Mouse (Mus musculus): ENCODE data around the gene Xrcc6. TPM values are rescaled to one million over a fixed set of nuclear protein-coding genes. Genes with fewer than 3 reads are reported as not detected.
A peak's percentile ranks its signal among the peaks of the same experiment; 100 is the strongest.

Xrcc6 gene
- polyA plus RNA-seq (2015; fragmentation: Nextera tagmentation; extraction: Ambion mirVana): 42.8 and 46.0 TPM in 2 replicates

DNA sequence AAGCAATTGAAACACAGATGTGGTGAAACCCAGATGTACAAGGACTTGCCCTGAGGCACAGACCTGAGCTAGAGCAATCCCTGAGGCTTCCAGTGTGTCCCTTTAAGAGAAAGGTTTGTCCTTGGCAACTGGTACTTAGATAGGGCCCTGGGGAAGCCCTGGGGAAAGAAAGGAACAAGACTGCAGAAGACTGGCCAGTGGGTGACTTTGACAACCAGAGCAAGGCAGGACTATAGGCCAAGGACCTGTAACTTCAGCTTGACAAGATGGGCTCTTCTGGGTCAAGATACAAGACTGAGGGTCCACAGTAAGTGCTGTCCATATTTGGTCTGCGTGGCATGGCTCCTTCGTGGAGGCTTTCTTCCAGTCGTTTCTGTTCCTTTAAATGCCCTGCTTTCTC lies at the start of gene Xrcc6:
Gene Xrcc6 (plus strand): TSS at position 190 of the 400 bp plus-strand sequence.
- Histone ChIP-seq H3K9me3 (no peaks in the 10 kb centered on the region), H3K27me3 (no peaks in the 10 kb centered on the region), H3K4me2 (replicated peaks) (no peak within 1 kb of the TSS), H3K9ac (replicated peaks) (no peak within 1 kb of the TSS), H3K4me3 (replicated peaks) (no peak within 1 kb of the TSS), H3K4me1 (replicated peaks) (peaks cover 16% of the 10 kb centered on the region), H3K36me3 (peaks cover 6% of the 10 kb centered on the region; the same call in 1 of the 2 replicates), H3K27ac (no peak within 1 kb of the TSS)
- ATAC-seq: no peak
- 86% methylated on average over 3 of the region's 3 CpGs for WGBS

DNA sequence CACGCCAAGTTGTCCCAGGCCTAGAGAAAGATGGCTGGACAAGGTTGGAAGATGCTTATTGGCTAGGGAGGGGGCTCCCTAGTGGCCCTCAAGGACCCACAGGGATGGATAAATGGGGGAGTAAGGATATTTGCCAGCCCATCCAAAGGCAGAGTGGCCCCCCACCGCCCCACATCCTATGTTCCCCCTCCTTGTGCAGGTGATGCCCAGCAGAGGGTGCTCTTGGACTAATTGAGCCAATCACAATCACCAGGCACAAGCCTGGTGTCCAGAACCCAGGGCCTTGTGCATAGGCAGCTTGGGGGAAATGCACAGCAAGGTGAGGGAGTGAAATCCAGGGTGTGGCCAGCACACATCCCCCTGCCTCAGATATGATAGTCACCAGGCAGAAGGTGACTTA lies 49.4 kb upstream of the Xrcc6 start:
- Histone ChIP-seq H3K36me3 (no peaks in the 10 kb centered on the region), H3K27me3 (no peaks in the 10 kb centered on the region), H3K4me3 (replicated peaks) (peak overlapping the region; percentile 62), H3K27ac (peak overlapping the region; percentile 91), H3K9ac (replicated peaks) (peak overlapping the region; percentile 83), H3K4me1 (replicated peaks) (peaks cover 42% of the 10 kb centered on the region), H3K9me3 (no peaks in the 10 kb centered on the region), H3K4me2 (replicated peaks) (peak overlapping the region; percentile 69)
- WGBS: 22% methylated on average over 2 of the region's 2 CpGs
- peak; percentile 22; the same call in 1 of the 2 replicates for ATAC-seq

DNA sequence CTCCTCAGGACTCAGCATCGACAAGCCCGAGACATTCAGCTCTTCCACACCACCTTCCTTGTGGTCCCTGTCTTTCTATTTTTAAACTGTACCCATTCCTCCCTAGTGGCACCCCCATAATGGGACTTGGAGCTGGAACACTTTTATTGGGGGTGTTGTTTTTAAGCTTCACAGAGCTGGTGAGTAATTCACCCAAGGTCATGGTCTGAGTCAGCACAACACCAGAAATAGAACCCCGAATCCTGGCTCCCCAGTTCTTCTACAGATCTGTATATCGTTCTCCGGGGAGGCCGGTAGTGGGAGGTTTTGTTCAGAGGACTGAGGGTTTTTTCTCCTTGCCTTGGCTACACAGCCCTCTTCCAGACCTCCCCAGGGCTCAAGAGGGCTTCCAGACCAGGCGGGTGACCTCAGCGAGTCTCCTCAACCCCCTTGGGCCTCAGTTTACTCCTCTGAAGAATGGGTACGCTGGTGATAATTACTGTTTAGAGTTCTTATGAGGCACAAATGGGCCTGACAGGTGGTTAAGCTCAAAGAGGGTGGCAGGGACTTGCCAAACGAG lies 48.4 kb upstream of the Xrcc6 start:
- Histone ChIP-seq H3K4me1 (replicated peaks) (peaks cover 47% of the 10 kb centered on the region), H3K27ac (no peak overlapping the region), H3K36me3 (no peaks in the 10 kb centered on the region), H3K4me2 (replicated peaks) (peak overlapping the region; percentile 69; the same call in 1 of the 2 replicates), H3K4me3 (replicated peaks) (no peak overlapping the region), H3K27me3 (no peaks in the 10 kb centered on the region), H3K9ac (replicated peaks) (peak overlapping the region; percentile 39; the same call in 1 of the 2 replicates), H3K9me3 (no peaks in the 10 kb centered on the region)
- no peak for ATAC-seq
- 93% methylated on average over 10 of the region's 10 CpGs for whole genome bisulfite sequencing

DNA sequence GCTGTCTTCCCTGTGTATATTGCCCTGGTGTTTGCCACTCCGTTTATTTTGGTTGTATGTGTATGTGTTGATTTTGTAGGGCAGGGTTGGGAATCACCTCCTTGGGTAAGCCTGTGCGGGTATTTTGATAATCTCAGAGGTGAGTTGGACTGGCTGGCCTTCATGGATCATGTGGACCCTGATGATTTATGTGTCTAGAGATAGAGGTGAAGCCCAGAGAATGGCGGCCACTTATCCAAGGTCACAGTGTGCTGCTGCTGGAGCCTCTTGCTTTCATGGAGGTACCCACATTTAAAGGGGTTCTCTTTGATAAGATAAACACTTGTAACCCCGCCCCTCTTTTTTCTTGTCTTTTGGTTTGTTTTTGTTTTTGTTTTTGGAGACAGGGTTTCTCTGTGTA lies 47.9 kb upstream of the Xrcc6 start:
- Histone ChIP-seq H3K4me3 (replicated peaks) (no peak overlapping the region), H3K9ac (replicated peaks) (no peak overlapping the region), H3K4me1 (replicated peaks) (peaks cover 47% of the 10 kb centered on the region), H3K27me3 (no peaks in the 10 kb centered on the region), H3K36me3 (no peaks in the 10 kb centered on the region), H3K9me3 (no peaks in the 10 kb centered on the region), H3K27ac (no peak overlapping the region), H3K4me2 (replicated peaks) (no peak overlapping the region)
- 91% methylated on average over 4 of the region's 4 CpGs for WGBS
- ATAC-seq: no peak

DNA sequence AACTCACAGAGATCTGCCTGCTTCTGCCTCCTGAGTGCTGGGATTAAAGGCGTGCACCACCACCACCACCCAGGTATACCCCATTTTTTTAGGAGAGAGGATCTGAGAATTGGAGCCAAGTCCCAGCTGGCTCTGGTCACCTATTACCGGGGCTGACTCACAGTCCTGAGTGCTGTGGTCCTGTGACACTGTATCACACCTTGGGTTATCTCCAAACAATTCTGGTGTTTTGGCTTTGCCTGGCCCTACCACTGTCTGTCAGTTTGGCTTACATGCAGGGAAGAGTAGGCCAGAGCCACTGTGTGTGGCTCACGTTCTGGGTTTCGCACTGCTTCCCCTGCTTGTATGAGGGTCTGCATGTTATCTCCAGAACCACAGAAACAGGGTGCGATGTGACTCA lies 47.4 kb upstream of the Xrcc6 start:
- Histone ChIP-seq H3K36me3 (no peaks in the 10 kb centered on the region), H3K4me1 (replicated peaks) (peaks cover 47% of the 10 kb centered on the region), H3K27ac (no peak overlapping the region), H3K9ac (replicated peaks) (no peak overlapping the region), H3K4me2 (replicated peaks) (no peak overlapping the region), H3K9me3 (no peaks in the 10 kb centered on the region), H3K27me3 (no peaks in the 10 kb centered on the region), H3K4me3 (replicated peaks) (no peak overlapping the region)
- 92% methylated on average over 5 of the region's 5 CpGs for WGBS
- ATAC-seq: no peak

DNA sequence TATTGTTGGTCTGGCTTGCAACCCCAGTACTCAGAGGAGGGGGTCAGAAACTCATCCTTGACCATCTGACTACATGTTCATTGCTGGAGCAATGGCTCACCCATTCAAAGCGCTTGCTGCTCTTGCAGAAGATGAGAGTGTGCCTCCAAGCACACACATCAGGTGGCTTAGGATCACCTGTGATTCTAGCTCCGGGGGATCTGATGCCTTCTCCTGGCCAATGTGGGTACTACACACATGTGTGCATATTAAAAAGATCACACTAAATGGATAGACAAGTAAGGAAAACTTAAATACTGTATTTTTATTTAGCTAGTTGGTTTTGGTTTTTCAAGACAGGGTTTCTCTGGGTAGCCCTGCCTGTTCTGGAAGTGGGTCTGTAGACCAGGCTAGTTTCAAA lies 46.6 kb upstream of the Xrcc6 start:
- no peak overlapping the region for H3K4me2 ChIP-seq (replicated peaks)
- 93% methylated on average over 2 of the region's 2 CpGs for WGBS

DNA sequence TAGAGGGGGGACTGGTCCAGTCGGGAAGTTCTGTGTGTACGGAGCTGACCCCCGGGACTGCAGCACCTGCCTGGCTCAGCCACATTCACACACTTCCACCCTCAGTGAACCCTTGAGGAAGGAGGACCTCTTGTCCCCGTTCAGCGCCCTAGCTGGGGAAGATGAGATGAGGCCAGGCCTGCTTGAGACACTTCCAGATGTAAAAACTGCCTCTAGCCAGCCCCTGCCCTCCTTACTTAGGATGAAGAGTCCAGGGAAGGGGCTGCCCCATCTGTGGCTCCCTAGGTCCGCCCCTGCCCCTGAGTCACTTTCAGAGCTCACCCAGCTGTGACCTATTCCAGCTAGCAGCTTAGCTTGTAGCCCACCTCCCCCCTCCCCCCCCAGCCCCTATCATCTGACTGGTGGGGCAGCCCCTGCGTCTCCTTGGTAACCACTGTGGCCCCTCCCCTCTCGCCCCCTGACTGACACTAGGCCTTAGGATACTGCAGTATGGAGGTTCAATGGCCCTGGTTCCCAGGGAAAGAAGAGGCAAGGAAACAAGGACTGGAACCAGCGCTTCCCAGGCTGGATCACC lies 44.4 kb upstream of the Xrcc6 start:
- 3% methylated on average over 9 of the region's 9 CpGs for WGBS
- no peaks in the 10 kb centered on the region for H3K27me3 ChIP-seq
- H3K9ac ChIP-seq (replicated peaks): no peak overlapping the region
- 0 out of 2 replicates have a peak overlapping the region, but pooled peaks have one; percentile 35 for H3K27ac ChIP-seq
- peaks cover 18% of the 10 kb centered on the region for H3K36me3 ChIP-seq
- H3K4me2 ChIP-seq (replicated peaks): 0 out of 2 replicates have a peak overlapping the region, but pooled peaks have one; percentile 5
- H3K9me3 ChIP-seq: no peaks in the 10 kb centered on the region
- peaks cover 25% of the 10 kb centered on the region for H3K4me1 ChIP-seq (replicated peaks)
- ATAC-seq: peak; percentile 57
- no peak overlapping the region for H3K4me3 ChIP-seq (replicated peaks)

More for the DNA sequence above, 46.6 kb upstream of the Xrcc6 start:
- no peak overlapping the region for H3K9ac ChIP-seq (replicated peaks)
- H3K4me3 ChIP-seq (replicated peaks): no peak overlapping the region
- H3K27ac ChIP-seq: no peak overlapping the region
- H3K36me3 ChIP-seq: no peaks in the 10 kb centered on the region
- no peaks in the 10 kb centered on the region for H3K27me3 ChIP-seq
- ATAC-seq: no peak
- H3K4me1 ChIP-seq (replicated peaks): peaks cover 45% of the 10 kb centered on the region
- H3K9me3 ChIP-seq: no peaks in the 10 kb centered on the region

DNA sequence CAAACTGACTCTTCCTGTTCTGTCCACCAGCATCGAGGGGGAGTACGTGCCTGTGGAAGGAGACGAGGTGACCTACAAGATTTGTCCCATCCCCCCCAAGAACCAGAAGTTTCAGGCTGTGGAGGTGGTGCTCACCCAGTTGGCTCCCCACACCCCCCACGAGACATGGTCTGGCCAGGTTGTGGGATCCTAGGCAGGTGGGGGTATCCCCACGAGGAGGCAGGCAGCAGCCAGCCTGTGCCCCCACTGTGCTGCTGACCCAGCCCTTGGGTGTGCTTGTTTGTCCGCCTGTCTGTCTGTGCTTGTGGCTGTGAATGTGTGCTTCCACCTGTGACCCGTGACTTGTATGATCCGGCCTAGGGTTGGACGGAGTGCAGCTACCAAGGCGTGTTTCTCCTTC lies 38.6 kb upstream of the Xrcc6 start:
- Histone ChIP-seq H3K9ac (replicated peaks) (no peak overlapping the region), H3K4me3 (replicated peaks) (no peak overlapping the region), H3K27me3 (no peaks in the 10 kb centered on the region), H3K9me3 (no peaks in the 10 kb centered on the region), H3K27ac (no peak overlapping the region), H3K4me2 (replicated peaks) (no peak overlapping the region), H3K36me3 (peaks cover 63% of the 10 kb centered on the region), H3K4me1 (replicated peaks) (no peaks in the 10 kb centered on the region)
- ATAC-seq: no peak
- 84% methylated on average over 10 of the region's 10 CpGs for WGBS

DNA sequence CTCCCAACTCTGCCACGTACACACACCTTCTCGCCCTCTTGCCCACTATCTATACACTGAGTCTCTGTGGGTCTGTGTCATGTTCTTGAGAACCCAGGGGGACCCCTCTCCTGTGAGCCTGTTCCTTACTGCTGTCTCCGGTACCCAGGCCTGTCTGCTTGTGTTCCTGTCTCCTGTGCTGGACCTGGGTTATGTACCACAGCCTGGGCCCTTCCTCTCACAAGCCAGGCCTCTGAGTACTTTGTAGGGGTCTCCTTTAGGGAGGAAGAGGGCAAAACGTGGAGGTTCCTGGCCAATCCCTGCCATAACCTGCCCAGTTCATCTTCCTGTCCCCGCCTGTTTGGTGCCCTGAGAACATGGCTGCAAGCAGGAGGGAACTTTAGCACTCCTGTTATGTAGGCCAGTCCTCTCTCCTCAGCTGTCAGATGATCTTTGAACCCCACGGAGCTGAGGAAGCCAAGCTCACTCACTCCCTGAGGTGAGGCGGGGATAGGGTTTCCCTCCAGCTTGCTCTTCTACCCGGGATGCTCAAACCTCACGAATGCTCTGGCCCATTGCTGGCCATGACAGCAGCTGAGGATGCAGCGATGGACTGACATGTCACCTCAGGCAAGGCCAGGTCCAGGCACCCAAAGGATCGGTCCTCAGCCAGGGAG lies 38.0 kb upstream of the Xrcc6 start:
- H3K27ac ChIP-seq: no peak overlapping the region
- no peaks in the 10 kb centered on the region for H3K27me3 ChIP-seq
- H3K4me3 ChIP-seq (replicated peaks): no peak overlapping the region
- H3K4me1 ChIP-seq (replicated peaks): no peaks in the 10 kb centered on the region
- H3K9me3 ChIP-seq: no peaks in the 10 kb centered on the region
- no peak for ATAC-seq
- 71% methylated on average over 11 of the region's 11 CpGs for WGBS
- no peak overlapping the region for H3K4me2 ChIP-seq (replicated peaks)
- no peak overlapping the region for H3K9ac ChIP-seq (replicated peaks)
- H3K36me3 ChIP-seq: peaks cover 68% of the 10 kb centered on the region

DNA sequence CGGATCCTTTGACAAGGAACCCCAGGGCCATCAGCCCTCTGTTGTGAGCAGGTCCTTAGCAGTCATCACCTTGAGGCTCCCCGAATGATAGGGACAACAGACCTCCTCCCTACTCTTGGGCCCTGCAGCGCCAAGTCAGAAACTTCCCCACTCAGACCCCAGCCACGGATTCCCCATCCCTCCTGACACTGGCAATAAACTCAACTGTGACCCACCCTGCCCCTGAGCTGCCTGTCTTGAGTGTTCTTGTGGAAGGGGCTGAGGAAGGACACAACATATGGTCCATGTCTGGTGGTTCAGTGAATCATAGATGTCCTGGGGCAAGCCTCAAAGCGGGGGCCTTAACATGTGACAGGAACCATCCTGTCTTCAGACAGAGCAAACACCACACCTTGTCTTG lies 36.9 kb upstream of the Xrcc6 start:
- ATAC-seq: no peak
- no peak overlapping the region for H3K27ac ChIP-seq
- no peaks in the 10 kb centered on the region for H3K4me1 ChIP-seq (replicated peaks)
- H3K27me3 ChIP-seq: no peaks in the 10 kb centered on the region
- H3K36me3 ChIP-seq: peaks cover 71% of the 10 kb centered on the region
- H3K9me3 ChIP-seq: no peaks in the 10 kb centered on the region
- 90% methylated on average over 5 of the region's 5 CpGs for WGBS
- no peak overlapping the region for H3K4me3 ChIP-seq (replicated peaks)
- H3K9ac ChIP-seq (replicated peaks): no peak overlapping the region
- H3K4me2 ChIP-seq (replicated peaks): no peak overlapping the region

DNA sequence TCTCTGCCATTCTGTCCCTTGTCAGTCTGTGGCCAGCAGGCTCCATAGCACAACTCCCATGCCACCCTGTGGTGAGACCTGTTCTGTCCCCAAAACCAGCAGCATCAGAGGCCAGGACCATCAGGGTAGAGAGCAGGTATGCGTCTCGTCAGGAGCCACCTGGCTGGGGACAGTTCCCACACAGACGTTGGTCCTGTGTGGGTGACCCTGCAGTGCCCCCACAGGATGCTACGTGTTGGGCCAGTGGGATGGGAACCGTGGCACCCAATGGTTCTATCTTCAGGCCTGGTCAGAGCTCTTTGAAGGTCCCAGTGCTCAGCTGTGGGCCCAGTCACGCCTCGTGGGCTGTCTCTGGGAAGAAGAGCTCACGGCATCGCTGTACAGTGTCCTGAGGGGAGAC lies 36.5 kb upstream of the Xrcc6 start:
- Histone ChIP-seq H3K4me3 (replicated peaks) (no peak overlapping the region), H3K9ac (replicated peaks) (no peak overlapping the region), H3K9me3 (no peaks in the 10 kb centered on the region), H3K27me3 (no peaks in the 10 kb centered on the region), H3K4me2 (replicated peaks) (no peak overlapping the region), H3K36me3 (peaks cover 74% of the 10 kb centered on the region), H3K4me1 (replicated peaks) (no peaks in the 10 kb centered on the region), H3K27ac (no peak overlapping the region)
- WGBS: 84% methylated on average over 9 of the region's 9 CpGs
- peak; percentile 32; the same call in 1 of the 2 replicates for ATAC-seq

DNA sequence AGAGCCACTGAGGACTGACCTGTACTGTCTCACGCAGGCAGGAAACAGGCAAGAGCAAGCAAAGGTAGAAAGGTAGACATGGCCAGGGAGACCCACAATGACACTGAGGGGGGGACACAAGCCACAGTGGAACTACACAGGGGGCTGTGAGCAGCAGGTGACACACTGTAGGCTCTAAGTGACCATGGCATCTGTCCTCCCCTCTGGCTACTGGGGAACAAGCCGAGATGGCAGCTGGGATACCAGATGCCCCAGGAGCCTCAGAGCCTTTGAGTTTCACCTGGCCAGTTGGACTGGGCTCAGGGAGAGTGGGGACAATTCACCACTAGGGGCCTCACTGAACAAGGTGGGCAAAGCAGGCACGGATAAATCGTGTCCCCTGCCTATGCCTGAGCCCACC lies 35.3 kb upstream of the Xrcc6 start:
- Histone ChIP-seq H3K36me3 (peaks cover 65% of the 10 kb centered on the region), H3K9me3 (no peaks in the 10 kb centered on the region)
- ATAC-seq: no peak

More for the DNA sequence above, 35.3 kb upstream of the Xrcc6 start:
- no peaks in the 10 kb centered on the region for H3K27me3 ChIP-seq
- no peak overlapping the region for H3K4me3 ChIP-seq (replicated peaks)
- H3K27ac ChIP-seq: no peak overlapping the region
- 84% methylated on average over 4 of the region's 4 CpGs for WGBS
- no peak overlapping the region for H3K9ac ChIP-seq (replicated peaks)
- no peaks in the 10 kb centered on the region for H3K4me1 ChIP-seq (replicated peaks)
- no peak overlapping the region for H3K4me2 ChIP-seq (replicated peaks)

All from midbrain, embryonic 13.5 days (tissue).